Mouse (Mus musculus) midbrain, embryonic 11.5 days (tissue): ENCODE measurements around the gene Akr1d1. TPM values are rescaled to one million over a fixed set of nuclear protein-coding genes. Genes with fewer than 3 reads are reported as not detected.

Experiments
- ATAC-seq: fragments of 200-750 bp; cut with Nextera tagmentation; 2 replicates; pipeline ENCODE4 v1.8.0; 2017; ENCODE audit warnings: moderate TSS enrichment, moderate library complexity; ENCODE audit not compliant: low FRiP score
- DNase-seq: peaks from one replicate; pipeline ENCODE4 v3.0.0; 2015; ENCODE audit warnings: low spot score; ENCODE audit errors: missing footprints
- H3K27ac ChIP-seq: fragments of 300-500 bp; sonication (generic); 2 replicates; pipeline ENCODE4 v1.5.1; 2014; ENCODE audit warnings: low read depth, low read length
- H3K27me3 ChIP-seq: fragments of 300-500 bp; sonication (generic); 2 replicates; pipeline ENCODE4 v1.6.1; 2014; ENCODE audit warnings: mild to moderate bottlenecking, low read length, moderate library complexity, mixed read lengths; ENCODE audit not compliant: control insufficient read depth, insufficient read depth
- H3K36me3 ChIP-seq: fragments of 300-500 bp; sonication (generic); 2 replicates; pipeline ENCODE4 v1.6.1; 2014; ENCODE audit warnings: mild to moderate bottlenecking, low read length, moderate library complexity, mixed read lengths; ENCODE audit not compliant: control insufficient read depth, insufficient read depth
- H3K4me1 ChIP-seq: fragments of 300-500 bp; sonication (generic); 2 replicates; pipeline ENCODE4 v1.6.1; 2014; ENCODE audit warnings: low read length; ENCODE audit not compliant: control insufficient read depth, insufficient read depth
- H3K4me2 ChIP-seq: fragments of 300-500 bp; sonication (generic); 2 replicates; pipeline ENCODE4 v1.6.1; 2014; ENCODE audit warnings: mild to moderate bottlenecking, moderate library complexity
- H3K4me3 ChIP-seq: fragments of 300-500 bp; sonication (generic); 2 replicates; pipeline ENCODE4 v1.5.1; 2014; ENCODE audit warnings: low read depth, low read length
- H3K9ac ChIP-seq: fragments of 300-500 bp; sonication (generic); 2 replicates; pipeline ENCODE4 v1.6.1; 2014; ENCODE audit warnings: low read length
- H3K9me3 ChIP-seq: fragments of 300-500 bp; sonication (generic); 2 replicates; pipeline ENCODE4 v1.6.1; 2016; ENCODE audit warnings: low read length; ENCODE audit not compliant: control insufficient read depth
- WGBS: fragments of 180-500 bp; shearing (Covaris S2); extraction: QIAGEN DNeasy Blood & Tissue Kit; methylation state at CpG from one replicate; pipeline ENCODE4 v1.1.7; 2014; 5-methylcytosine and 5-hydroxymethylcytosine counted together
- polyA plus RNA-seq: library from polyadenylated mRNA; unstranded; fragments of >200 nt; fragmentation: Nextera tagmentation; extraction: Ambion mirVana; gene quantifications from 2 replicates; pipeline ENCODE4 v1.2.1, GENCODE M21; 2014

Akr1d1 gene
- polyA plus RNA-seq, 1 experiment from 2014 or later, result not detected

- Histone ChIP-seq H3K27me3 (no peaks in the 10 kb centered on the region), H3K9me3 (no peaks in the 10 kb centered on the region), H3K36me3 (no peaks in the 10 kb centered on the region), H3K4me1 (no peaks in the 10 kb centered on the region), H3K9ac (no peak overlapping the region), H3K27ac (no peak overlapping the region), H3K4me2 (no peak overlapping the region), H3K4me3 (no peak overlapping the region)
- DNase-seq (no peak), ATAC-seq (no peak)
- WGBS, result 93% methylated on average over 3 of the region's 3 CpGs
Observed at GRCm38 (mm10) chr6:37541171-37541570, 11.2 kb downstream of the Akr1d1 start.

DNA sequence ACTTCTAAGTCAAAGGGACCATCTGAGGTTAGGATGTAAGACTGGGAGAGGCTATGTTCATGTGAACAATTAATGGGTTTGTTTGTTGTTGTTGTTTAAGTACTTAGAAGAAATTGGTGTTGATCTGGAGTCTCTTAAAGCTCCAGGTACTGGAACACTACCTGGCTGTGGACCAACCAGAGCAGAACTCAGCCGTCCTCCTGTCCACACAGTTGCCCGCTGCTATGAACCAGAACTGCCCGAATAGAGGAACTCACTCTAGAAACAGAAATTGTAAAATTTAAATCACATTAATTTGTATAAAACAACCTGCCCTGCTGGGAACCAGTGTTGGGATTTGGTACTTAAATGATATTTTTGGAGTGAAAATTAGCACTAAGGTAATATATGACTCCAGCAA, 12.2 kb downstream of the Akr1d1 start:
- Histone ChIP-seq H3K4me1 (no peaks in the 10 kb centered on the region), H3K4me2 (no peak overlapping the region), H3K9ac (no peak overlapping the region), H3K27ac (no peak overlapping the region), H3K36me3 (no peaks in the 10 kb centered on the region), H3K9me3 (no peaks in the 10 kb centered on the region), H3K27me3 (no peaks in the 10 kb centered on the region), H3K4me3 (no peak overlapping the region)
- ATAC-seq, result no peak
- WGBS, result 93% methylated on average over 3 of the region's 3 CpGs
- DNase-seq, result no peak

DNA sequence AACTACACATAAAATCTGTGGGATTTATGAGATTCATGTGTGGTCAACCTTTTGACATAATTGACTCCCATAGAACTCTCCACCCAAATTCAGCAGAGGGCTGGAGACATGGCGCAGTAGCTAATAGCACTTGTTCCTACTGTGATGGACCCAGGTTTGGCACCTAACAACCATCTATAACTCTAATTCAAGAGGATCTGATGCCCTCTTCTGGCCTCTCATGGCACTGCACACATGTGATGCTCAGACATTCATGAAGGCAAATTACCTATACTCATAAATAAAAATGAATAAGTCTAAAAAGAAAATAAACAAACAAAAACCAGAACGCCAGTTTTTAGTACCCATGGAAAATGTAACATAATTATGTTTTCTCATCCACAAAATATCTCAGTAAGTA, 22.8 kb downstream of the Akr1d1 start:
- 87% methylated on average over 2 of the region's 2 CpGs for WGBS
- DNase-seq, result no peak

DNA sequence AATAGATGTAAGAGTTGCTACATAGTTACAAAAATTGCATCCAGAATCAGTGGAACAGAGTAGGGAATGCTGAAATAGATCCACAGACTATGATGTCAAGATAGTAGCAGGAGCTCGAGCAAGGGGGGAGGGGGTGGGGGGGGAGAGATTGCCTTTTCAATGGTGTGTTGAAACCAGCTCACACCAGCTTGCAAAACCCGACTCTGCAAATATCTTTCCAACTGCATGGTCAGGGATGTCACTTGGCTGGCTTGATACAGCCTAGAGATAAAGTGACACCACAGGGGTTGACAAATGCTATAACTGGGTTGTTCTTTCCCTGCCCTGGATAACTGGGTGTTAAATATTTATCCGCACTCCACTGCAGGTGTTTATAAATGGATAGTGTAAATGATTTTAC, 24.0 kb downstream of the Akr1d1 start:
- Histone ChIP-seq H3K36me3 (no peaks in the 10 kb centered on the region), H3K4me1 (no peaks in the 10 kb centered on the region), H3K27me3 (no peaks in the 10 kb centered on the region), H3K4me2 (no peak overlapping the region), H3K27ac (no peak overlapping the region), H3K9me3 (no peaks in the 10 kb centered on the region; the same call in 1 of the 2 replicates), H3K9ac (no peak overlapping the region), H3K4me3 (no peak overlapping the region)
- no peak for ATAC-seq
- DNase-seq, result no peak
- WGBS, result 84% methylated on average over 3 of the region's 3 CpGs

More for the DNA sequence above, 22.8 kb downstream of the Akr1d1 start:
- no peak for ATAC-seq
- no peaks in the 10 kb centered on the region; the same call in 1 of the 2 replicates for H3K9me3 ChIP-seq
- no peak overlapping the region for H3K4me3 ChIP-seq
- no peak overlapping the region for H3K27ac ChIP-seq
- H3K4me2 ChIP-seq, result no peak overlapping the region
- no peaks in the 10 kb centered on the region for H3K36me3 ChIP-seq
- H3K4me1 ChIP-seq, result no peaks in the 10 kb centered on the region
- no peak overlapping the region for H3K9ac ChIP-seq
- H3K27me3 ChIP-seq, result no peaks in the 10 kb centered on the region

GRCm38 (mm10) chr6:37554327-37554726, 24.4 kb downstream of the Akr1d1 start:
- DNase-seq (no peak), ATAC-seq (no peak)
- Histone ChIP-seq H3K27ac (no peak overlapping the region), H3K4me3 (no peak overlapping the region), H3K27me3 (no peaks in the 10 kb centered on the region), H3K4me2 (no peak overlapping the region), H3K4me1 (no peaks in the 10 kb centered on the region), H3K9me3 (no peaks in the 10 kb centered on the region; the same call in 1 of the 2 replicates), H3K36me3 (no peaks in the 10 kb centered on the region), H3K9ac (no peak overlapping the region)
- WGBS, result 87% methylated on average over 1 of the region's 1 CpGs

- H3K4me2 ChIP-seq, result no peak overlapping the region
- no peaks in the 10 kb centered on the region for H3K36me3 ChIP-seq
- H3K4me1 ChIP-seq, result no peaks in the 10 kb centered on the region
- no peak overlapping the region for H3K9ac ChIP-seq
- no peak overlapping the region for H3K27ac ChIP-seq
- H3K9me3 ChIP-seq, result no peaks in the 10 kb centered on the region
- no peak overlapping the region for H3K4me3 ChIP-seq
- ATAC-seq, result no peak
- H3K27me3 ChIP-seq, result no peaks in the 10 kb centered on the region
- 90% methylated on average over 3 of the region's 3 CpGs for WGBS
- DNase-seq, result no peak
Observed at GRCm38 (mm10) chr6:37563861-37564260, 33.9 kb downstream of the Akr1d1 start.

- ATAC-seq, result no peak
- no peaks in the 10 kb centered on the region for H3K36me3 ChIP-seq
- no peak overlapping the region for H3K9ac ChIP-seq
- H3K27me3 ChIP-seq, result no peaks in the 10 kb centered on the region
- DNase-seq, result no peak
- H3K4me2 ChIP-seq, result no peak overlapping the region
- H3K4me3 ChIP-seq, result no peak overlapping the region
- H3K4me1 ChIP-seq, result no peaks in the 10 kb centered on the region
- no peak overlapping the region for H3K27ac ChIP-seq
- no peaks in the 10 kb centered on the region for H3K9me3 ChIP-seq
- 92% methylated on average over 1 of the region's 1 CpGs for WGBS
Observed at GRCm38 (mm10) chr6:37567363-37567762, 37.4 kb downstream of the Akr1d1 start.

- WGBS, result 92% methylated on average over 1 of the region's 1 CpGs
- no peak overlapping the region for H3K4me2 ChIP-seq
- H3K27me3 ChIP-seq, result no peaks in the 10 kb centered on the region
- no peak overlapping the region for H3K27ac ChIP-seq
- no peak overlapping the region for H3K9ac ChIP-seq
- no peaks in the 10 kb centered on the region for H3K36me3 ChIP-seq
- DNase-seq, result no peak
- H3K9me3 ChIP-seq, result no peaks in the 10 kb centered on the region
- no peaks in the 10 kb centered on the region for H3K4me1 ChIP-seq
- H3K4me3 ChIP-seq, result no peak overlapping the region
- no peak for ATAC-seq
Observed at GRCm38 (mm10) chr6:37571939-37572338, 42.0 kb downstream of the Akr1d1 start.

- Histone ChIP-seq H3K4me3 (no peak overlapping the region), H3K9me3 (no peaks in the 10 kb centered on the region), H3K4me2 (no peak overlapping the region), H3K4me1 (no peaks in the 10 kb centered on the region), H3K36me3 (no peaks in the 10 kb centered on the region), H3K27ac (no peak overlapping the region), H3K9ac (no peak overlapping the region), H3K27me3 (no peaks in the 10 kb centered on the region)
- DNase-seq, result no peak
- WGBS, result 82% methylated on average over 2 of the region's 2 CpGs
- no peak for ATAC-seq
Observed at GRCm38 (mm10) chr6:37572935-37573334, 43.0 kb downstream of the Akr1d1 start.

DNA sequence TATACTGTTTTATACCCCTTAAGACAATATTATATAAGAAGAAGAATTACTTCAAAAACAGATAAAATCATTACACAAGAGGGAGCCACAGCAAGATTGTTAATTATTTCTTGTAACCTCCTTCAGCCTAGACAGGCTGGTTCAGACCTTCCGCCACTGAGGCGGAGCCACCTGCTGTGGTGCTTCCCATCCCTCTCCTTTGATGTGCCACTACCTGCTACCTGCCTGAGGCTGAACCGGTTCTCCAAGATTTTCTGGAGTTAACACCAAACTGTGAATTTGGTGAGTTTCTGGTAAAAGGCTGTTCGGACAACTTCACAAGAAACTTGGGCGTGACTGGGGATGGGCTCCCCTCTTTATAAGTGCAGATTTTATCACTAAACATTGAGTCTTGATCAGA, 50.5 kb downstream of the Akr1d1 start:
- Histone ChIP-seq H3K4me3 (no peak overlapping the region), H3K27me3 (no peaks in the 10 kb centered on the region), H3K4me1 (no peaks in the 10 kb centered on the region), H3K9ac (no peak overlapping the region), H3K9me3 (no peaks in the 10 kb centered on the region), H3K36me3 (no peaks in the 10 kb centered on the region), H3K4me2 (no peak overlapping the region), H3K27ac (no peak overlapping the region)
- DNase-seq (no peak), ATAC-seq (no peak)
- WGBS, result 80% methylated on average over 5 of the region's 5 CpGs
